7 mouse cellular contexts compared by ENCODE assay signal in genomic region chr12:33957400-33958240, GRCm38 (mm10). TPM values are rescaled to one million over a fixed set of nuclear protein-coding genes. Genes with fewer than 3 reads are reported as not detected.
DNase-seq lines count a peak whose midpoint lies in the region; ATAC-seq and TF ChIP-seq lines count a peak whose summit lies in the region.

Gene Twist1, plus strand, starts transcription at chr12:33957671.

- peaks cover 91% of the 10 kb centered on the region for H3K27me3 ChIP-seq in heart, postnatal 0 days (ENCODE audit: control insufficient read depth, insufficient read depth, low read length)
- H3K27me3 ChIP-seq in limb, embryonic 15.5 days = peaks cover 32% of the 10 kb centered on the region

- peak within 1 kb of the TSS; percentile 64 for H3K9ac ChIP-seq in ES-E14 (ENCODE audit: insufficient read depth, low read depth, low read length, poor library complexity, severe bottlenecking)
- H3K9ac ChIP-seq in heart, postnatal 0 days (replicated peaks; ENCODE audit: low read depth, low read length) = peak within 1 kb of the TSS; percentile 45
- peak within 1 kb of the TSS; percentile 98 for H3K9ac ChIP-seq in limb, embryonic 15.5 days

- no peaks in the 10 kb centered on the region for H3K9me3 ChIP-seq in ES-E14 (ENCODE audit: control insufficient read depth, insufficient read depth, low read depth, low read length)
- H3K9me3 ChIP-seq in heart, postnatal 0 days (replicated peaks; ENCODE audit: control insufficient read depth, low read length) = no peaks in the 10 kb centered on the region
- no peaks in the 10 kb centered on the region for H3K9me3 ChIP-seq in limb, embryonic 15.5 days

- H3K4me2 ChIP-seq in heart, postnatal 0 days (ENCODE audit: low read depth, low read length) = peak within 1 kb of the TSS; percentile 68
- H3K4me2 ChIP-seq in limb, embryonic 15.5 days = peak within 1 kb of the TSS; percentile 58

- WGBS in heart, postnatal 0 days = under 1% methylated on average over 74 of the region's 105 CpGs
- WGBS in limb, embryonic 15.5 days = under 1% methylated on average over 82 of the region's 105 CpGs

- in situ Hi-C loops in ES-E14 (cut with MboI; ENCODE audit: low sequenced_read_pairs in 2 of 2, unreplicated experiment in 2 of 2) = no loop called here

- no peak within 1 kb of the TSS for H3K27ac ChIP-seq in ES-E14 (ENCODE audit: insufficient read depth, low read depth, low read length, poor library complexity, severe bottlenecking)
- H3K27ac ChIP-seq in embryonic fibroblast, embryonic 13.5 days (ENCODE audit: insufficient read depth, low read length) = peak within 1 kb of the TSS; percentile 94
- peak within 1 kb of the TSS; percentile 68 for H3K27ac ChIP-seq in heart, postnatal 0 days (ENCODE audit: low read depth)
- H3K27ac ChIP-seq in limb, embryonic 15.5 days = peak within 1 kb of the TSS; percentile 97

- TF ChIP-seq POLR2A in embryonic fibroblast, embryonic 13.5 days (IDR thresholded peaks at IDR 0.05; ENCODE audit: low read depth, low read length) = peak; percentile 87

- H3K4me3 ChIP-seq in ES-E14 (ENCODE audit: insufficient read depth in 1 of 2, low read depth in 1 of 2, low read length in 2 of 2, poor library complexity in 1 of 2, severe bottlenecking in 1 of 2) = peak within 1 kb of the TSS; percentile 57 to 81
- peak within 1 kb of the TSS; percentile 83 for H3K4me3 ChIP-seq in embryonic fibroblast, embryonic 13.5 days (ENCODE audit: insufficient read depth, low read length)
- H3K4me3 ChIP-seq in heart, postnatal 0 days (ENCODE audit: low read depth, low read length) = peak within 1 kb of the TSS; percentile 59
- H3K4me3 ChIP-seq in limb, embryonic 15.5 days = peak within 1 kb of the TSS; percentile 78

- DNase-seq in 3134 (ENCODE audit: extremely low read depth, insufficient read length, low spot score) = peak; percentile 74
- peak; percentile 25 for DNase-seq in ES-E14 (ENCODE audit: low read depth, low spot score)
- DNase-seq in heart, postnatal 0 days (ENCODE audit: low spot score) = peak; percentile 23
- DNase-seq in ovary, adult 18-20 months (ENCODE audit: low spot score) = peak; percentile 43

- no peaks in the 10 kb centered on the region for H3K36me3 ChIP-seq in ES-E14 (ENCODE audit: control insufficient read depth, insufficient read depth, low read length, poor library complexity, severe bottlenecking)
- H3K36me3 ChIP-seq in heart, postnatal 0 days (replicated peaks; ENCODE audit: control insufficient read depth, insufficient read depth, low read length) = no peaks in the 10 kb centered on the region
- H3K36me3 ChIP-seq in limb, embryonic 15.5 days = no peaks in the 10 kb centered on the region

- H3K4me1 ChIP-seq in ES-E14 (ENCODE audit: control insufficient read depth in 2 of 2, insufficient read depth in 2 of 2, low read length in 2 of 2, poor library complexity in 1 of 2) = peaks cover 0 to 4% of the 10 kb centered on the region in 2 experiments; a peak in 1 of 4 replicates
- no peaks in the 10 kb centered on the region for H3K4me1 ChIP-seq in embryonic fibroblast, embryonic 13.5 days (ENCODE audit: control insufficient read depth, insufficient read depth, low read length)
- 0 out of 2 replicates have a peak, but pooled peaks cover 8% of the 10 kb centered on the region for H3K4me1 ChIP-seq in heart, postnatal 0 days (ENCODE audit: control insufficient read depth, insufficient read depth)
- peaks cover 11% of the 10 kb centered on the region for H3K4me1 ChIP-seq in limb, embryonic 15.5 days

- no peak for TF ChIP-seq EP300 in heart, postnatal 0 days (IDR thresholded peaks at IDR 0.05; ENCODE audit: low read depth)

- ATAC-seq in heart, postnatal 0 days (ENCODE audit: insufficient read depth, low read depth) = peak; percentile 78
- peak; percentile 94 for ATAC-seq in limb, embryonic 15.5 days (ENCODE audit: insufficient number of reproducible peaks, low FRiP score, low TSS enrichment, low read depth)
- no peak for ATAC-seq in activated CD4-positive, CD25-positive, alpha-beta regulatory T cell, adult 4 months

- TF ChIP-seq CTCF in embryonic fibroblast, embryonic 13.5 days (IDR thresholded peaks at IDR 0.05; ENCODE audit: borderline replicate concordance, insufficient read depth, low read length) = no peak
- no peak for TF ChIP-seq CTCF in heart, postnatal 0 days (IDR thresholded peaks at IDR 0.05; ENCODE audit: low read depth)

TF ChIP-seq in ES-E14, 5 proteins besides CTCF, POLR2A, EP300 and RAD21:
- TF ChIP-seq HCFC1 (IDR thresholded peaks at IDR 0.05; ENCODE audit: borderline replicate concordance, insufficient read depth, low read length) (no peak), CHD2 (IDR thresholded peaks at IDR 0.05; ENCODE audit: low read depth, low read length) (no peak), ZC3H11A (IDR thresholded peaks at IDR 0.05; ENCODE audit: borderline replicate concordance, low read depth, low read length) (no peak), MAFK (IDR thresholded peaks at IDR 0.05; ENCODE audit: insufficient read depth, low read depth, low read length) (no peak), ZNF384 (IDR thresholded peaks at IDR 0.05; ENCODE audit: low read depth, low read length) (no peak)

RNA-seq across cellular contexts. Expression of gene Twist1, which starts in this region (rescaled TPM):
- 2.6 and 6.8 TPM in 2 replicates for total RNA-seq in ES-E14 (2012; rRNA removed)
- polyA plus RNA-seq in embryonic fibroblast, embryonic 13.5 days (2011; ENCODE audit: insufficient read length, low read depth, missing spikeins) = 48.2 and 73.5 TPM in 2 replicates
- 0.34 and 2.2 TPM in 2 replicates for total RNA-seq in heart, postnatal 0 days (2014; rRNA removed; ENCODE audit: low replicate concordance)
- 1.4 and 1.8 TPM in 2 replicates for polyA plus RNA-seq in heart, postnatal 0 days (2015; fragmentation: Nextera tagmentation; extraction: Ambion mirVana)
- 27.9 and 43.7 TPM in 2 replicates for polyA plus RNA-seq in limb, embryonic 15.5 days (2015; fragmentation: Nextera tagmentation; extraction: Ambion mirVana)
- not detected for polyA plus RNA-seq in activated CD4-positive, CD25-positive, alpha-beta regulatory T cell, adult 4 months (2017; shearing (Covaris generic))

Comparison
In these comparisons a context has a peak if more than half of its experiments do, and no peak if none do; other contexts are left out.
1. RNA of gene Twist1 (polyA plus RNA-seq): 48.2 to 73.5 TPM in embryonic fibroblast, embryonic 13.5 days and 27.9 to 43.7 TPM in limb, embryonic 15.5 days; 1.4 to 1.8 TPM in heart, postnatal 0 days and not detected in activated CD4-positive, CD25-positive, alpha-beta regulatory T cell, adult 4 months; every median in the first group is over 10 times any median in the second.
2. DNase-seq: peak in every context shown above with its lines; median percentile 74 in 3134; 43 in ovary, adult 18-20 months; 25 in ES-E14; 23 in heart, postnatal 0 days.
3. H3K9ac ChIP-seq: peak in every context shown above with its lines; median percentile 98 in limb, embryonic 15.5 days; 64 in ES-E14; 45 in heart, postnatal 0 days.
4. Peak in every context shown above with its lines, with median percentiles within 50 percentile points of each other: H3K4me3 ChIP-seq.